Mouse (Mus musculus) liver (tissue): Measurements from ENCODE around the gene Mpst.

Experiments
- DNase-seq: peaks from one replicate; pipeline ENCODE4 v3.0.0-alpha.2; 2020; ENCODE audit warnings: mixed read lengths

Mpst gene

GRCm38 (mm10) chr15:78406293-78406934, at the start of gene Mpst:
Gene Mpst, plus strand, starts transcription at chr15:78406416.
- peak; percentile 94 for DNase-seq

- DNase-seq: no peak
Observed at GRCm38 (mm10) chr15:78365916-78366315, 40.3 kb upstream of the Mpst start.

- no peak for DNase-seq
Observed at GRCm38 (mm10) chr15:78366875-78367274, 39.3 kb upstream of the Mpst start.

- DNase-seq: no peak
Observed at GRCm38 (mm10) chr15:78367811-78368210, 38.4 kb upstream of the Mpst start.

- DNase-seq: peak; percentile 61
Observed at GRCm38 (mm10) chr15:78368926-78369346, 37.3 kb upstream of the Mpst start.

GRCm38 (mm10) chr15:78369641-78370040, 36.6 kb upstream of the Mpst start:
- no peak for DNase-seq

- DNase-seq: no peak
Observed at GRCm38 (mm10) chr15:78372796-78373195, 33.4 kb upstream of the Mpst start.

- no peak for DNase-seq
Observed at GRCm38 (mm10) chr15:78374204-78374603, 32.0 kb upstream of the Mpst start.

- DNase-seq: no peak
Observed at GRCm38 (mm10) chr15:78377859-78378258, 28.4 kb upstream of the Mpst start.

GRCm38 (mm10) chr15:78378556-78378955, 27.7 kb upstream of the Mpst start:
- DNase-seq: no peak

- DNase-seq: no peak
Observed at GRCm38 (mm10) chr15:78380208-78380607, 26.0 kb upstream of the Mpst start.

GRCm38 (mm10) chr15:78380741-78381140, 25.5 kb upstream of the Mpst start:
- DNase-seq: no peak

GRCm38 (mm10) chr15:78382115-78382514, 24.1 kb upstream of the Mpst start:
- DNase-seq: no peak

GRCm38 (mm10) chr15:78383450-78384219, 22.6 kb upstream of the Mpst start:
- DNase-seq: no peak

- DNase-seq: no peak
Observed at GRCm38 (mm10) chr15:78384220-78385116, 21.7 kb upstream of the Mpst start.

GRCm38 (mm10) chr15:78385564-78385963, 20.7 kb upstream of the Mpst start:
- DNase-seq: no peak

- no peak for DNase-seq
Observed at GRCm38 (mm10) chr15:78390855-78391254, 15.4 kb upstream of the Mpst start.

GRCm38 (mm10) chr15:78395478-78395962, 10.7 kb upstream of the Mpst start, which contains the start of gene Tex33:
Gene Tex33, minus strand, starts transcription at chr15:78395912.
- DNase-seq: no peak

GRCm38 (mm10) chr15:78401345-78401744, 4.9 kb upstream of the Mpst start:
- no peak for DNase-seq

- peak; percentile 38 for DNase-seq
Observed at GRCm38 (mm10) chr15:78401921-78402320, 4.3 kb upstream of the Mpst start.

- DNase-seq: peak; percentile 42
Observed at GRCm38 (mm10) chr15:78402423-78402822, 3.8 kb upstream of the Mpst start.

- peak; percentile 64 for DNase-seq
Observed at GRCm38 (mm10) chr15:78403301-78403741, 2.9 kb upstream of the Mpst start.

- DNase-seq: no peak
Observed at GRCm38 (mm10) chr15:78403896-78404295, 2.3 kb upstream of the Mpst start.
